Mouse (Mus musculus): Measurements from ENCODE around the gene Fndc3b. TPM values are rescaled to one million over a fixed set of nuclear protein-coding genes. Genes with fewer than 3 reads are reported as not detected.

Gene Fndc3b
- polyA plus RNA-seq, 2 experiments = 4.2 to 5.5 TPM

GRCm38 (mm10) chr3:27526991-27527390 lies 184.1 kb downstream of the Fndc3b start:
- no peak overlapping the region for H3K4me3 ChIP-seq (ENCODE audit: insufficient read depth in 1 of 2, low read depth in 2 of 2, low read length in 2 of 2)
- DNase-seq (ENCODE audit: low read depth in 3 of 3, low spot score in 3 of 3) = no peak
- H3K27ac ChIP-seq = no peak overlapping the region
- H3K9me3 ChIP-seq (ENCODE audit: control insufficient read depth, low read length) = no peaks in the 10 kb centered on the region
- TF ChIP-seq EP300 (IDR thresholded peaks at IDR 0.05; ENCODE audit: low read depth) (no peak), CTCF (IDR thresholded peaks at IDR 0.05; ENCODE audit: low read depth) (no peak)
- no peaks in the 10 kb centered on the region for H3K4me1 ChIP-seq (replicated peaks; ENCODE audit: control insufficient read depth in 2 of 2, insufficient read depth in 2 of 2, low read length in 1 of 2)
- WGBS (ENCODE audit: insufficient replicate concordance) = 67% methylated on average over 3 of the region's 3 CpGs
- no peaks in the 10 kb centered on the region for H3K36me3 ChIP-seq (replicated peaks; ENCODE audit: control insufficient read depth, insufficient read depth, low read depth)
- ATAC-seq (ENCODE audit: insufficient read depth) = no peak
- no peak overlapping the region for H3K9ac ChIP-seq (replicated peaks)
- H3K27me3 ChIP-seq (ENCODE audit: control insufficient read depth, insufficient read depth, low read length) = no peaks in the 10 kb centered on the region
- no peak overlapping the region for H3K4me2 ChIP-seq (ENCODE audit: low read depth)

DNA sequence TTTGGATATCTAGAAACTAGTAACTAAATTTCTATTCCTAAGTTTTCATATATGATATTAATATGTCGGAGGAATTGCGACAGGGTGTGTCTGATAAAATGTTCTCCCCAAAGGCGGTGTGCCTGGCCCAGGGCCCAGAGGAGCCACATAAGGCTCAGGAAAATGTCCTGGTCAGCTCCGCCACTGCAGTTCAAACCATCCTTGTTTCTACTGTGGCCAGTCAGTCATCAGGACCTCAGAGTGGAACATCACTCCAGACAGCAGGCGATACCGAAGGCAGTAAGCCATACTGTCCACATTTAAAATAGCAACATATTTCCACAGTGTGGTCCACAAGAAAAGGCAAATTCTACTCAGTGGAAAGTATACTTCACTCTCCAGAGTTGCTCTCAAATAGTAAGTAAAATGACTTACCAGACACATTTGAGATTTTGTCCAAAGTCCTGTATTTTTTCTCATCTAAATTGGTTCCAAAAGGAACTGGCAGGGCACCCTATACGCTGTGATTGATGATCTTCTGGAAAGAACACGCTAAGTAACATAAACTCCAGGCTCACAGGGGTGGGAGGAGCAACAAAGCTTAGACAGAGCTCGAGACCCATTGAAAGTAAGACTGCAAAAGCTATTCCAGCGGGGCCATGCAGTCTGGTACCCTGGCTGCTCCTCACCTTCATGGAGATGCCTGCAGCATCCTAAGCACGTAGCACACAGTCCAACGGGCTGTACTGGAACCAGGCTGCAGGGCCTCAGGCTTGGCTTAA lies 187.8 kb downstream of the Fndc3b start:
- Histone ChIP-seq H3K4me1 (replicated peaks; ENCODE audit: control insufficient read depth in 2 of 2, insufficient read depth in 2 of 2, low read length in 1 of 2) (no peaks in the 10 kb centered on the region), H3K4me2 (ENCODE audit: low read depth) (no peak overlapping the region), H3K27me3 (ENCODE audit: control insufficient read depth, insufficient read depth, low read length) (no peaks in the 10 kb centered on the region), H3K9ac (replicated peaks) (no peak overlapping the region), H3K36me3 (replicated peaks; ENCODE audit: control insufficient read depth, insufficient read depth, low read depth) (no peaks in the 10 kb centered on the region), H3K27ac (no peak overlapping the region), H3K9me3 (ENCODE audit: control insufficient read depth, low read length) (no peaks in the 10 kb centered on the region), H3K4me3 (ENCODE audit: insufficient read depth in 1 of 2, low read depth in 2 of 2, low read length in 2 of 2) (no peak overlapping the region)
- DNase-seq (ENCODE audit: low read depth in 3 of 3, low spot score in 3 of 3) (no peak), ATAC-seq (ENCODE audit: insufficient read depth) (no peak)
- 70% methylated on average over 12 of the region's 12 CpGs for WGBS (ENCODE audit: insufficient replicate concordance)
- TF ChIP-seq EP300 (IDR thresholded peaks at IDR 0.05; ENCODE audit: low read depth) (no peak), CTCF (IDR thresholded peaks at IDR 0.05; ENCODE audit: low read depth) (no peak)

- Histone ChIP-seq H3K4me1 (replicated peaks; ENCODE audit: control insufficient read depth in 2 of 2, insufficient read depth in 2 of 2, low read length in 1 of 2) (no peaks in the 10 kb centered on the region), H3K27ac (no peak overlapping the region), H3K27me3 (ENCODE audit: control insufficient read depth, insufficient read depth, low read length) (no peaks in the 10 kb centered on the region), H3K9me3 (ENCODE audit: control insufficient read depth, low read length) (no peaks in the 10 kb centered on the region), H3K4me2 (ENCODE audit: low read depth) (no peak overlapping the region), H3K4me3 (ENCODE audit: insufficient read depth in 1 of 2, low read depth in 2 of 2, low read length in 2 of 2) (no peak overlapping the region), H3K9ac (replicated peaks) (no peak overlapping the region), H3K36me3 (replicated peaks; ENCODE audit: control insufficient read depth, insufficient read depth, low read depth) (no peaks in the 10 kb centered on the region)
- WGBS (ENCODE audit: insufficient replicate concordance) = 60% methylated on average over 6 of the region's 6 CpGs
- DNase-seq (ENCODE audit: low read depth in 3 of 3, low spot score in 3 of 3) = no peak
- no peak for ATAC-seq (ENCODE audit: insufficient read depth)
- TF ChIP-seq CTCF (IDR thresholded peaks at IDR 0.05; ENCODE audit: low read depth) = no peak
- TF ChIP-seq EP300 (IDR thresholded peaks at IDR 0.05; ENCODE audit: low read depth) = no peak
These were observed 190.7 kb downstream of the Fndc3b start for GRCm38 (mm10) chr3:27520391-27520790.

GRCm38 (mm10) chr3:27519481-27519880 lies 191.6 kb downstream of the Fndc3b start:
- no peak overlapping the region for H3K9ac ChIP-seq (replicated peaks)
- H3K9me3 ChIP-seq (ENCODE audit: control insufficient read depth, low read length) = no peaks in the 10 kb centered on the region
- WGBS (ENCODE audit: insufficient replicate concordance) = 55% methylated on average over 6 of the region's 6 CpGs
- DNase-seq (ENCODE audit: low read depth in 3 of 3, low spot score in 3 of 3) (no peak), ATAC-seq (ENCODE audit: insufficient read depth) (no peak)
- no peak overlapping the region for H3K27ac ChIP-seq
- TF ChIP-seq EP300 (IDR thresholded peaks at IDR 0.05; ENCODE audit: low read depth) = no peak
- no peak for TF ChIP-seq CTCF (IDR thresholded peaks at IDR 0.05; ENCODE audit: low read depth)
- no peak overlapping the region for H3K4me3 ChIP-seq (ENCODE audit: insufficient read depth in 1 of 2, low read depth in 2 of 2, low read length in 2 of 2)
- no peaks in the 10 kb centered on the region for H3K36me3 ChIP-seq (replicated peaks; ENCODE audit: control insufficient read depth, insufficient read depth, low read depth)
- H3K4me1 ChIP-seq (replicated peaks; ENCODE audit: control insufficient read depth in 2 of 2, insufficient read depth in 2 of 2, low read length in 1 of 2) = no peaks in the 10 kb centered on the region
- H3K27me3 ChIP-seq (ENCODE audit: control insufficient read depth, insufficient read depth, low read length) = no peaks in the 10 kb centered on the region
- H3K4me2 ChIP-seq (ENCODE audit: low read depth) = no peak overlapping the region

- H3K9ac ChIP-seq (replicated peaks) = no peak overlapping the region
- no peak overlapping the region for H3K4me2 ChIP-seq (ENCODE audit: low read depth)
- H3K27ac ChIP-seq = no peak overlapping the region
- H3K27me3 ChIP-seq (ENCODE audit: control insufficient read depth, insufficient read depth, low read length) = no peaks in the 10 kb centered on the region
- ATAC-seq (ENCODE audit: insufficient read depth) (no peak), DNase-seq (ENCODE audit: low read depth in 3 of 3, low spot score in 3 of 3) (no peak)
- H3K4me1 ChIP-seq (replicated peaks; ENCODE audit: control insufficient read depth in 2 of 2, insufficient read depth in 2 of 2, low read length in 1 of 2) = no peaks in the 10 kb centered on the region
- H3K36me3 ChIP-seq (replicated peaks; ENCODE audit: control insufficient read depth, insufficient read depth, low read depth) = no peaks in the 10 kb centered on the region
- H3K4me3 ChIP-seq (ENCODE audit: insufficient read depth in 1 of 2, low read depth in 2 of 2, low read length in 2 of 2) = no peak overlapping the region
- 73% methylated on average over 9 of the region's 9 CpGs for WGBS (ENCODE audit: insufficient replicate concordance)
- TF ChIP-seq EP300 (IDR thresholded peaks at IDR 0.05; ENCODE audit: low read depth) (no peak), CTCF (IDR thresholded peaks at IDR 0.05; ENCODE audit: low read depth) (no peak)
- H3K9me3 ChIP-seq (ENCODE audit: control insufficient read depth, low read length) = no peaks in the 10 kb centered on the region
These were observed 192.2 kb downstream of the Fndc3b start for GRCm38 (mm10) chr3:27518935-27519334.

All from liver, embryonic 14.5 days (tissue).